Mouse (Mus musculus) ZHBTc4 (cell line): Measurements from ENCODE around the gene C8g.
A peak's percentile ranks its signal among the peaks of the same experiment; 100 is the strongest.

Experiments
- DNase-seq: peaks from one replicate; pipeline ENCODE4 v3.0.0-alpha.2; 2011; ENCODE audit warnings: low read depth, low spot score

C8g gene

DNA sequence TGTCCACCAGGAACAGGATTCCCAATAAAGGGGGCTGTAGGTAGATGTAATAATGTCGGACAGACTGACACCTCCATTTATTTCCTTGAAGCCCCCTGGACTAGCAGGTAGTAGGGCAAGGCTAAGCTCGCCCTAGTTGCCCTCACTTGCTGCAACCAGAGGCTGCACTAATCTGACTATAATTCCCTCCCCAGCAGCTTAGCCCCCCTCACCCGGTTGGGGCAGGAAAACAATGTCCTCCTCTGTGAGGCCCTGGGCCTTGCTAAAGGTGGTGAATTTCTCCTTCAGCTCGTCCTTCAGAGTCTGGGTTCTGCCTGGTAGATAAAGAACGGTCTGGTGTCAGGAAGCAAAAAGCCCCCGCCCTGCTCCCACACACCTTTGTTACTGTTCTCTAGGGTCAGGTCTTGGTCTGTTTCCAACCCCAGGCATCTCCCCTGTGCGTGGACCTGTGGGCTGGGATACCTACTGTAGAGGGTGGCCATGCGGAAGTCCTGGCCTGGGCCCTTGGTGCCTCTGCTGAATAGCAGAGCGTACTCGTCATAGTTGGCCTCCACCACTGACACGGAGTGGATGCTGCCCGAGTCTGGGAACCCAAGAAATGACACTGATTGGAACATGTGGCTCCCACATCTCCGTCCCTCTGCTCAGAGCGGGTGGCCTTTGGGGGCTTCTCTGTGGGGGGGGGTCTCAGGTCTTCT, 33.8 kb downstream of the C8g start:
- no peak for DNase-seq

DNA sequence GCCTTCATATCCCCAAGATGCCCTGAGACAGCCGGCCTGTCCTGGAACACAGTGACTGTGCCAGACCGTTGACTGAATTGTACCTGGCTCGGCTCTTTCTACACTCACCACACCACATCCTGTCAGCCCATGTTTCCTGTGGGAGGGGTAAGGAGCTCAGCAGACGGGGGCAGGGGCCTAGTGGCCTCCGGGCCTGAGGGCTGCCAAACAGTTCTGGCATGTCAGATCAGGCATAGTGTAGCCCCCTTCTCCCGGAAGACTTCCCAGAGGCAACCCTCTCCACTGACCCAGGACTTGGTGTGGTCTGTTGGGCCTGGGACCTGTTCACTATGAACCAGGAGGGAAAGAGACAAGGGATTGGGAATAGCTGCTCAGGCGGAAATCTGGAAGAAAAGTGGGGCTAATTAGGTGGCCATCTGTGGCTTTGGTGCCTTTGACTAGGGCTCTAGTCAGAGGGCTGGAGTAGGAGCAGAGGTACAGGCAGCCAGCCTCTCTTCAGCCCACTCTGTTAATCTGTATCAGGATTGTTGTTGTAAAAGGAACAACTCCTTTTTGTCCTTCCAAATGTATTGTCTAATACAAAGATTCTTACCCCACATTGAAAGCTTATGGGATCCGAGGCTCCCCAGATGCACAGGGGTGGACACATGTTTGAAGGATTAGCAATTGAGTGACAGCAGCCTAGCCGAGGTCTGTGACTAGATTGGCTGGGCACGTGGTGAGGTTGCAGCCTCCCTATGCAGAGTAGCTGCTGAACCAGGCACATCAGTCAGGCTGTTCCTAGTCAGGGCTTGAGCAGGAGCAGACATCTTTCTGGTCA, 35.5 kb downstream of the C8g start:
- DNase-seq, result no peak

GRCm38 (mm10) chr2:25465256-25465655, 36.3 kb downstream of the C8g start:
- no peak for DNase-seq

DNA sequence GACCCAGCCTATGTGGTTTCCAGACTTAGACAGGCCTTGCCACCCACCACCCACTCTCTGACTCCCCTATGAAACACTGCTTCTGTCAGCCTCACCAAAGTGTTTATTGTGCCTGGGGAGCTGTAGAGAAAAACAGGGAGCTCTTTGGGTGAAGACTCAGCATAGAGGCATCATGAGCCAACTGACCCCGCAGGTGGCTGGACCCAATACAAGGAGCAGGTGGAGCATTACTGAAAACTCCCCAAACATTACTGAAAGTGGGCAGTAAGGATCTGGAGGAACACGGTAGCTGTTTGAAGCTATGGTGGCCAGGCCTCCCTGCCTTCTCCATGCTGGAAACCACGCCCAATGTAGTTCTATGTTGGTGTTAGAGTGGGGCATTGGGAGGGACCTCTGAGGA, 37.9 kb downstream of the C8g start:
- DNase-seq, result no peak

DNA sequence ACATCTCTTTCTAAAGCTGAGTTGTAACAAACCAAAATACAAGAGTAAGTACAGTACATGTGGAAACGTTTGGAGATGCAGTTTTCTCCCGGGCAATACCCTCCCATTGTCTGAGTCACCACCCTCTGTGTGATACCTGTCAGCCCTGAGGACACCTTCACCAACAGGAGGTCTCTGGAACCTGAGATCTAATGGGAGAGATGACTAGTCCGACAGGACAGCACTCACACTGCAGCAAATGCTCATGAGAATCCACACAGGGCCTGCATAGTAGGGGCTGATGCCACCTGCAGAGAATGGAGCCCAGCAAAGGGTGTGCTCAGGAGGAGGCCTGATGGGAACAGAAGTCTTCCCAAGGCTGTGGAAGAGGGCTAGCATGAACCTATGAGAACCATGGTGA, 40.1 kb downstream of the C8g start:
- no peak for DNase-seq

DNA sequence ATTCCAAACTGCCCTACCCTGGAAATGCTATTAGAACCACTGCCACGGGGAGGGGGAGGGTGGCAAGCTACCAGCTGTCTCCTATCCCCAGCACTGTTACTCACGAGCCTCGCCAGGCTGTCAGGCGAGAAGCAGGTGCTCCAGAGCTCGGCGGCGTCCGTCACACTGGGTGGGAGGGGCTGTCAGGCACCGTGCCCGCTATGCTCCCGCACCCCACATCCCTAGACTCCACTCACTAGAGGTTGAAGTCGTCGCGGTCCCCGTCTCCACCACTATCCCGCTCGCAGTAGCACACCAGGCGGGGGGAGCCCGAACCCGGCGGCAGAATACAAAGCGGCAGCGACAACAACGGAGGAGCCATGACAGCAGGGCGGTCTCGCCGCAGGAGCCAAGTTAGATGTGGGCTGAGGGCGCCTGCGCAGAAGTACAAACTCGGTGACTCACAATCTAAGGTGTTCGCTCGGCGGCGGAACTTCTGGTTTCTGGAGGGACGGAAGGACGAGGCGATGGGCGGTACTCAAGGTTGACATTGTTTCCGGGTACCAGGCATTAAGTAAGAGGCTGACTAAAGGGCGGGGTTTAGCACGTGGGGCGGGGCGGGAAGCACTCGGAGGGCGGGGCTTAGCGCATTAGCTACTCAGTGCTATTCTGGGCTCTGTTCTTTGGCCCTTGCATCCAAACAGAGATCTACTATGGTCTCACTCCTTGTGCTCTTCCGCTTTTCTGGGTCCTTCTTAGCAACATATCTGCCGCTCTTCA, 40.8 kb downstream of the C8g start, which contains the start of gene Paxx:
TSS of gene Paxx (minus strand) at position 544 of the 759 bp plus-strand sequence.
- DNase-seq, result peak; percentile 99

DNA sequence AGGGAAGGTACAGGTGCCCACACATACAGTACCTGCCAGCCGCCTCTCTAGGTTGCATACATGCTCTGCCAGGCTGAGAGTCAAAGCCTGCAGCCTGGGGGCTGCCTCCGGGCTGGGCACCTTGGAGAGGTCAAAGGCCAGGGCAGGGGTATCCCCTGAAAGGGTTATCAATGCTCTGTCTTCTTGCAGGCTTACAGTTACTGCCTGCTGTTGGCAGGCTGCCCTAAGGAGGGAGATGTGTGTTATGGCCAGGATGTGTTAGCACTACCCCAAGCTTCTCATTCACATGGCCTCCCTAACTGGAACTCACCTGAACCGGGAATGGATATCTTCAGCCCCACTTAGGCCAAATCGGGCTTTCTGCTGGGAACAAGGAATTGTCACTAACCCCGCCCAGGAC, 41.4 kb downstream of the C8g start:
- DNase-seq, result no peak

- no peak for DNase-seq
These were observed 42.6 kb downstream of the C8g start for GRCm38 (mm10) chr2:25458911-25459310.

- DNase-seq, result no peak
These were observed 44.3 kb downstream of the C8g start for GRCm38 (mm10) chr2:25457022-25457896.

DNA sequence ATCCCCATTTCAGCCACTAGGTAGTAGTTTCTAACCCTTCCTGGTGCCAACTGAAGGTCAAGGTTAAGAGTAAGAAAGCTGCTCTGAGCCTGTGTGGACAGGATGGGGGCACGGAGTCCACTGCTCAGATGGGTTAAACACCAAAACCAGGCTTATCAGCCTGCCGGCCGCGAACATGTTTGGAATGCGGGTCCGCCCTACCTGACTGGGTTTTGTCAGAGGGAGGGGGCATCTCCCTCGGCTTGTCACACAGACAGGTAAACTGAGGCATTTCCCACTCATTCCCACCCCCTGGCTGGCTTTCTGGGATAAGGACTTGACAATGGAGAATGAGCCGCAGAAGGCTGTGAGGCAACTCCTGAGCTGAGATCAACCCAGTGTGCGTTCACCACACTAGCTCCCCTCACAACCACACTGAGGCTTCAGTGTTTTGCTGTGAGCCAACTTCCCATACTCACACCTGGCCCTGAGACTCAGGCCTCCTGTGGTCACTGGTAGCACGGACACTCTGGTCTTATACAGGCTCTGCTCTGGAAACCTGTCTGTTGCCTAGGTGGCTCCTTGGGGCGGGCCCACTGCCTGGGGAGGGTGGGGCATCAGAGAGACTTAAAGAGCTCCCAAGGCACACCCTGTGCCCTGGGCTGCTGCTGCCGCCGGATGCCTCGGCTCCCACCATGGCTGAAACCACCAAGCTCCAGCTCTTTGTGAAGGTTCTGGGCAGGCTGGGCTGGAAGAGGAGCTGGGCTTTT, 45.1 kb downstream of the C8g start, which contains the start of gene Clic3:
TSS of gene Clic3 (plus strand) at position 634 of the 749 bp plus-strand sequence.
- DNase-seq, result peak; percentile 67

DNA sequence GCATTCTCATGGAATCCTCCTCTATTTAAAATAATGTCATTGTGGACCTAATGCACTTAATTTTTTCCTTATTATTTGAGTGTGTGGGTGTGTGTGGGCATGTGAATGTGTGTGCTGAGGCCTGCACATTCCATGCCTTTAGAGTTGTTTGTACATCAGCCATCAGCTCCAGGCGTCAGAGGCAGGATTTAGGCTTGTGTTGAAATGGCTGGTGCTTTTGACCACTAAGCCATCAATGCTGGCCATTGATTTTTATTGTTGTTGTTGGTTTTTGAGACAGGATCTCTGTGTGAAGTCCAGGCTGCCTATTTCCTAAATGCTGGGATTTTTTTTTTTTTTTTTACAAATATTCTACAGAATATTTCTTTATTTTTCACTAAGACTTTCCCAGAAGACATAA, 48.6 kb downstream of the C8g start:
- DNase-seq, result no peak

DNA sequence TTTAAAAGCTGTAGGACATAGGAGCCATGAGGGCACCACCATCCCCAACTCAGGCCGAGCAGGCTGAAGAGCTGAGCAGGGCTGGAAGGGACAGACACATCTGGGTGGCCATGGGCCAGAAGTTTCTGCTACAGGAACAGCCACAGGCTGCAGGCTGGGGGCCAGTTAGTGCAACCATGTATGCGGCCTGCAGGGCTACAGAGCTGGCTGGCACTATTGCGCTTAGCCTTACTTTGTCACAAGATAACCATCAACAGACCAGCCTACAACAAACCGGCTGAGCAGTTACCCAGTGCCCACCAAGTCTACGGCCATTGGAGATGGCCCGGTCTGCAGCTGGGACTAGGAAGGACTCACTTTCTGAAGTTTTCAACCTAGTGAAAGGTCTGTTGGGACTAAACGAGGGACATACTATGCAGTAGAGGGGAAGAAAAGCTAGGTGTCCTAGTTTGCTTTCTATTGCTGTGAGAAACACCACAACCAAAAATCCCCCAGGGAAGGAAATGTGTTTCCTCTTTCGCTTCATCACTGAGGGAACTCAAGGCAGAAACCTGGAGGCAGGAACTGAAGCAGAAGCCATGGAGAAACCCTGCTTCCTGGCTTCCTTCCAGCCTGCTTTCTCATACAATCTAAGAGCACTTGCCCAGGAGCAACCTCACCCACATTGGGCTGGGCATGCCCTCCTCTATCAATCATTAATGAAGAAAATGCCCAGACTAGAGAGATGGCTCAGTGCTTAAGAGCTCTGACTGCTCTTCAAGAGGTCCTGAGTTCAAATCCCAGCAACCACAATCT, 50.5 kb downstream of the C8g start:
- no peak for DNase-seq
